Mouse (Mus musculus): Measurements from ENCODE around the gene Olfr1019.

DNA sequence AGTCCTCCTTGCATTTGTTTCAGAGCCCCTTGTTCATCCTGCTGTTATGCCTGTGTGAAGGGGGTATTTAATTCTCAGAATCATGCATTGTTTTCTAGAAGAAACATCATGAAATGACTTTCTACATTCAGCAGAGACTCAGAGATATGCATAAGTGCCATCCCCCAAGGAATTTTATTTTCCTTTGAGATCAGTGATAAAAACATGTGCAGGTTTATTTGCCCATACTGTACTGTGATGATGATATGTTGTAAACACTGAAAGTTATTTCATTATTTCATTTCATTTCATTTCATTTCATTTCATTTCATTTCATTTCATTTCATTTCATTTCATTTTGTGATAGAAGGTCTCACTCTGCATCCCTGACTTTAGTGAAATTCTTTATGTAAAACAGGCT, at the start of gene Olfr1019:
- no peak for TF ChIP-seq CTCF (IDR thresholded peaks at IDR 0.05; ENCODE audit: low read depth, low read length)
- no peak for TF ChIP-seq POLR2A (IDR thresholded peaks at IDR 0.05; ENCODE audit: borderline replicate concordance, low read depth, low read length)

All from bone marrow macrophage, adult 2 months (primary cell).